Mouse (Mus musculus) gastrocnemius, postnatal 10 days (tissue): ENCODE measurements around the gene Elmo3. TPM values are rescaled to one million over a fixed set of nuclear protein-coding genes. Genes with fewer than 3 reads are reported as not detected.
"Not testable (repeated sequence)": the region's sequence is repeated elsewhere in the genome, so short reads cannot be mapped to it uniquely, and the experiment has no call there.

ENCODE experiments used
- DNase-seq: peaks from one replicate; pipeline ENCODE4 v3.0.0; 2021; ENCODE audit warnings: mixed read lengths
- total RNA-seq, 2 experiments: library from RNA; stranded (reverse); gene quantifications; 2 replicates each; pipeline ENCODE4 v1.2.3; 2021

The Elmo3 gene
- total RNA-seq, 2 experiments from 2014 or later: 0.77 to 0.80 TPM

DNA sequence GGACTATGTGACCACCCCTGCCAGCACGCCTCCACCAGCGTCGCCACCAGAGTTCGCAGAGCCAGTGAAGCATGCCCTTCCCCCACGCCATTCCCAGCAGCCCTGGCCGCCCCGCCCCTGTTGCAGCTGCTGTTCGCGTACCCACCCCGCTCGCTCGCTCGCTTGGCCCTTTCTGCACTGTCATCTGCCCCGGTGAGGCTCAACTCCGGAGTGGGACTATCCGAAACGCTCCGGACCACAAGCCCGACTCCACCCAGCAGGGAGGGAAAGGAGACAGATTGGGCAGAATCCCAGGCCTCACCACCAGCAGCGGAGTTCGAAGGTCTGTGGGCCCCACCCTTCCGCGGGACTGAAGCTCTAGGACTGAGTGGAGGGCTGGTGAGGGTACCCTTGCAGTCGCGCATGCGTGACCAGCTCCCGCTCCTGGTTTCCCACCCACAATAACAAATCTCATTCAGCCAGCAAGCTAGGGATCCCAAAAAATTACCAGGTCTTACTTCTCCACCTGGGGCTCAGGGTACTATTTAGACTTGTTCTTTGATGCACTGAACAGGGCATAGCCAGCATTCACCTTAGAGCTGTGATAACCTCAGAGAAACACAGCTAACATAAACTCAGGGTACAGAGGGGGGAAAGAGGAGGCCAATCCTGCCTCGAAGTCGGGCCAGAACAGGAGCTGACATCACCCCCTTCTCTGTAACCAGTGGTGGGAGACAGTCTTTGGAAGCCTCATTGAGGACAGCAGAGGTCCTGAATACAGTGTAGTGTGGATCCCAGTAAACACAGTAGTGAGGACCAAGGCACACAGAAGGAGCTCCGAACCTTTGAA is 28.9 kb upstream of the Elmo3 start:
- DNase-seq: peak; percentile 70

DNA sequence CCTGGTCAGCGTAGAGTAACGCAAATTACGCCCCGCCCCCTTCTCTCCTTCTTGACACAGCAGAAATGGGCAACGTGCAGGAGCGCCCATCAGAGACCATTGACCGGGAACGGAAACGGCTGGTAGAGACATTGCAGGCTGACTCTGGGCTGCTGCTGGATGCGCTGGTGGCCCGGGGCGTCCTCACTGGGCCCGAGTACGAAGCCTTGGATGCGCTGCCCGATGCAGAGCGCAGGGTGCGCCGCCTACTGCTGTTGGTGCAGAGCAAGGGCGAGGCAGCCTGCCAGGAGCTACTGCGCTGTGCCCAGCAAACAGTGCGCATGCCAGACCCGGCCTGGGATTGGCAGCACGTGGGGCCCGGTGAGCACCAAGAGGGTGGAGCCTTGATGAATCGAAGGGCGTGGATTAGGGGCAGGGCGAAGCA is 26.5 kb upstream of the Elmo3 start:
- DNase-seq: peak; percentile 91

DNA sequence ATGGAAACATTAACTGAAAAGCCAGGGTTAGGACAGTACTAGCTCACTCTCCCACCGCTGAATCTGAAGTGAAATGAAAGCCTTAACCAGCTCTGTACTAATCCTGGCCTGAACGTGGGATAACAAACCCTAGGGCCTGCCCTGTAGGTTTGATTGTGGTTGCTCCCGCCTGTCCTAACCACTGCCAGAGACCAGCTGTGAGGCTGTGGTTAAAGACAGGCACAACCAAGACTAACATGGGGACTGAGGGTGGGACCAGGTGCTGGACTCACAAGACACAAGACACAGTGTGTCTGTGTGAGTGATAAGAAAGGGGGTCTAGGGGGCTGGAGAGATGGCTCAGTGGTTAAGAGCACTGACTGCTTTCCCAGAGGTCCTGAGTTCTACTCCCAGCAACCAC is 24.8 kb upstream of the Elmo3 start:
- DNase-seq: no peak

DNA sequence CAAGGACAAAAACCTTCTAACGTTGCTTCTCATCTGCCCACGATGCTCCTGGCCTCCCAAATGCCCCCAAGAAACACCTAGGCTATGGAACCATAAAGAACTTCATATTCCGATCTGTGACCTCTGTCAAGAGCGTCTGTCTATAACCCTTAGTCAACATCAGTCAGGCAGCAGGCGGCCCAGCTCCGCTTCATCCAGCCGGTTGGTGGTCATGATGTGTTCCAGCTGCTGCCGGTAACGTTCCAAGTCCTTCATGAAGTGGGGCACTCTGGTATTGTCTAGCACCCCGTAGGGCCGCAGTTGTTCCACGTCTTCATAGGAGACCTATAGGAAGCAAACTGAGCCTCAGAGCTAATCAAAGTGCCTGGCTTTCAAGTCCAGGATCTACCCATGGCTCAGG is 23.6 kb upstream of the Elmo3 start:
- no peak for DNase-seq

DNA sequence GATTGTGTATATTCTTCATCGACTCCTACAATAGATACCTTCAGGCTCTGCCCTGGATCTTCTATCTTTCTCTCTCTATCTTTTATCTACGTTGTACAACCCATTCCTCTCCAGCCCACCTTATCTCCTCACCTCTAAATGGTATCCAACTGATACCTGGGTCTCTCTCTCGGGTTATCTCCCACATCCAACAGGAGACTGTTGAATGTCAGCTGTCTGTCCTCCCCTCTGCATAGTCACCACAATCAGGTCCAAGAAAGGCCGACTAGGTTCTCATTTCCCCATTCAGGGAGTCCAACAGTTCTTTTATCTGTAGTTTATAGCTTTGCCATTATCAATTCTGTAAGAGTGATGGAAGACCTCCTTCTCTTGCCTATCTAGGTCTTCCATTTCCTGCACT is 23.2 kb upstream of the Elmo3 start:
- DNase-seq: no peak

DNA sequence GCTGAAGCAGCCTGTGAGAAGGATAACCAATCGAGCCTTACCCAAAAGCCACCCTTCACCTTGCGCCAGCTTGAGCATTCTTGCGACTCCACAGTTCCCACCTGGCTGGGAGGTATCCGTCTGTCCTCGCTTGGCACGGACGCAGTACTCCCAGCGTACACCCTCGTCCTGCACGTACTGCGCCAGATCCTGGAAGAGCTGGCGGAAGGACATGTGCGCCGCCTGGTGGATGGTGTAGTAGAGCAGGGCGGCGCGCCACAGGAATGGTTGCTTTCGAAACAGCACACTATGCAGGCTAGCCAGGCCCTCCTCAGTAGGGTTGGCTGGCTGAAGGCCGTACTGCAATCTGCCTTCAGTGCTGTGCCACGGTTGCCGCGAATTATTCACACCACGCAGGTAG is 22.3 kb upstream of the Elmo3 start:
- DNase-seq: peak; percentile 64

DNA sequence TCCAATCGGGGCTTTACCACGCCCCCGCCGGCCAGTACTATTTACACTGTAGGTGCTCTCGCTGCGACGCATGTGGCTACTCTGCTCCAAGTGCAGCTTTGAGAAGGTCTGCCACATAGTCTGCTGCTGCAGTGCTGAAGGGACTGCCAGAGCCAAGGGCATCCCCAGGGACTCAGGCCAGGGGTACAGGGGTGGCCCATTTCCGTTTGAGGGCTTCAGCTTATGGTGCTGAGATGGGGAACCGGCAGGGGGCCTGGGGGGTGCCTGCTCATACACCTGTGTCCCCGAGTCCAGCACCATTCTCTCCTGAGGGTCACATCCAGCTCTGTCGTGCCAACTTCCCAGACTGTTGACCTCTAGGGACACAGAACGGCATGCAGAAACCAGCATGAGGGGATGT is 19.9 kb upstream of the Elmo3 start:
- DNase-seq: no peak

DNA sequence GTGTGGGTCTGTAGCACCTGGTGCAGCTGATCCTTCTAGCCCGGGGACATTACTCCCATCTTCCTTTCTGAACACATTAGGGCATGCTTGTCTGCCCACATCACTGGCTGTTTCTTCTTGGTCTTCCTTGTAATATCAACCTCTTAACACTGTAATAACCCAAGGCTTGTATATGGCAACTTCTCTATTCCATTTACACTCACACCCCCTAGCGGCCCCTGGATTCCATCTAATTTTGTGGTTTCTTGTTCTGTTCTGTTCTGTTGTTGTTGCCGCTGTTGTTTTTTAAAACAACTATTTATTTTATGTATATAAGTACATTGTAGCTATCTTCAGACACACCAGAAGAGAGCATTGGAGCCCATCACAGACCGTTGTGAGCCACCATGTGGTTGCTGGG is 18.5 kb upstream of the Elmo3 start:
- DNase-seq: no peak

DNA sequence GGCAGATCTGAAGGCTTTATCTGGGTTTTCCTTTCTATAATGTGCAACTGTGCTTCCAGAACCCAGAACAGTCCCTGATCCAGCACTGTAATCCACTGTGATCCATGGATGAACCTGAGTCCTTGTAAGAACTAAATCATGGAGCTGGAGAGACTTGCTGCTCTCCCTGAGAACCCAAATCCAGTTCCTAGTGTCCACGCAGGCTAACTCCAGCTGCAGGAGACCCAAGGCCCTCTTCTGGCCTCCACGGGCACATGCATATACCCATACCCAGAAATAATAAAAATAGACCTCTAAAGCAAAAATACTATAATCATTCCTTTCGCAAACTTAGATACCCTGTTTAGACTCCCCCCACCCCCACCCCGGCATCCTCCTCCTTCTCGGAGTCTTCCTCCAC is 17.2 kb upstream of the Elmo3 start:
- DNase-seq: no peak

DNA sequence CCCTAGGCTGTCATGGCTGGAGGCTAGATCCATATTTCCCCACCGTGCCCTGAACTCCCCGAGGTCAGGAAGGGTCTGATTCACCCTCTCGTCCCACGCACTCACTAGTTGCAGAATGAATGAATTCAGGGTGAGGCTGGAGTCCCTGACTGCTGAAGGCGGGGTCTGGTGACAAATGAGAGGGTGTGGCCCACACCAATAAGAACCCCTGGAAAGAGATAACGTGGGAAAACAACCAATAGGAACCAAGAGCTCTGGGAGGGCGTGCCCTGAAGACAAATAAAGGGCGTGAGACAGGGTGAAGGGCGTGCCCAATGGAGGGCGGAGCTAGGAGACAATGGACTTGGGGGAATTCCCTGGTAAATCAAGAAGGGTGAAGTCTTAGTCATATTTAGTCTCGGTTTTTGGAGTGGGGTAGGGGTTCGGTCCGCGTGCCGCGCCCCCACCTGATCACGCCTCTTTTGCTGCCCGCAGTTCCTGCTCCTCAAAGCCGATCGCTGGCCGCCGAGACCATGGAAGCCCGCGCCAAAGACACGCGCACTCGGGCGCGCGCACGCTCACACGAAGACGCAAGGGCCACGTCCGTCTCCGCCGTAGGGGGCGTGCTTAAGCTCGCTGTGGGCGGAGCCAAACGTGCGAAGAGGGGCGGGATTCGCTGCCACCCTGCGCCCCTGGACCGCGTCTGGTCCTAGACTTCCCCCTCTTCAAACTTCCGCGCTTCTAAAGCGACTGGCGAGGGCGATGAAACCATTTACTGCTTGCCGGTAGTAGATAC is 16.3 kb upstream of the Elmo3 start:
- DNase-seq: peak; percentile 93

DNA sequence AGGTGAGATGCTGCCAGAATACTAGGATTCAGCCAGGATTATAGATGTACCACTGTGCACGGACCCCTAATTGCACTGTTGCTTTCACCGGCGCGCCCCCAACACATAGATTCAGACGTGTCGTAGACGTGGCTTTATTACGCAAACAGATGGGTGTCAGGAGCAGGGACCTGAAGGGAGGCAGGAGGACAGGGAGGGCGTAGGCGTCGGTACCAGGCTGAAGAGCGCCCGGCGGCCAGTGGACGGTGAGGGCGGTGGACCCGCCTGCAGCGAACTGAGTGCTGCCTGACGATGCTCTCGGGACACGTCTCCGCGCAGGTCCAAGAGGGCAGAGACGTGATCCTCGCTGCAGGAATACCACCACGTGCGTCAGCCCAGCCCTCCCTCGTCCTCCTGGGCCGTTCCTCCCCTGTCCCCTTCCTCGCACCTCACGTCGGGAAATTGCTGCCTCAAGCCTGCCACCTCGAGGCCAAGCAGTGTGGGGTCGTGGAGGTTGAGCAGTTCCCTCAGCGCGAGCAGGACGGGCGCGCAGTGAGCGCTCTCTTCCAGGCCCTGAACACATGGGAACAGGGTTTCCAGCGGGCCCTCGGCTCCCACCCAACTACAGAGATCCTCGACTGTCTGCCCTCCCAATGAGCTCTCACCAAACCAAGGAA is 15.5 kb upstream of the Elmo3 start, which contains the start of gene 4931428F04Rik:
TSS of gene 4931428F04Rik (minus strand) at position 60 of the 656 bp plus-strand sequence.
- peak; percentile 43 for DNase-seq

DNA sequence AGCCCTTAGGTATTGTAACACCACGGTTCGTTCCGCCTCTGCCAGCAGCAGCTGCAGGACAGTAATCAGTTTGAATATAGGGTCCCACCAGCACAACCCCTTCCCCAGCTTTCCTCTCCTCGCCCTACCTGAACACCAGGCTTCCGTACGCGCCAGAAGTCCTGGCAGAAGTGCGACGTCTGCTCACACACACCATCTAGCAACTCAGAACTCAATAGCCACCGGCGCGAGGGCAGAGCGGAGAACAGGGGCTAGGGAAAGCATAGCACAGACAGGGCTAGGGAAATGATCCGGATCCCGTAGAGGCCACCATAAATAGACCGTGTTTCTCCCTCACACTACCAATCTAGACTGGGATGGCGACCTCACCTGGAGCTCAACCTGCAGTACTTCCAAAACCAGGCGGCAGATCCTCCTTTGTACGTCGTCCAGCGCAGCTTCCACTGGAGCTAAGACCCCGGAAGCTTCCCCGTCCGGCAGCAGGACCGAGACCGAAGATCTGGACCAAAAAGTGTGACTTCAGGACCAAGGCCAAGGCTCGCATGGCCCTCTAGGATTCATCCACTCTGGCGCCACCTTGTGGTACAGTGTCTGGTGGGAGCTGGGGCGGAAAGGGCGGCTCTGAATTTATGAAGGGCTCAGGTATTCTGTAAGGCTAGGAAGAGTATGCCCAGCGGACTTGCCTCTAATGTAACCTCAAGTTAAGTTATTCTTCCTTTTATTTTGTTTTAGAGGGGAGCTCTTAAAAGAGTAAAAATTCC is 14.7 kb upstream of the Elmo3 start:
- DNase-seq: peak; percentile 99

DNA sequence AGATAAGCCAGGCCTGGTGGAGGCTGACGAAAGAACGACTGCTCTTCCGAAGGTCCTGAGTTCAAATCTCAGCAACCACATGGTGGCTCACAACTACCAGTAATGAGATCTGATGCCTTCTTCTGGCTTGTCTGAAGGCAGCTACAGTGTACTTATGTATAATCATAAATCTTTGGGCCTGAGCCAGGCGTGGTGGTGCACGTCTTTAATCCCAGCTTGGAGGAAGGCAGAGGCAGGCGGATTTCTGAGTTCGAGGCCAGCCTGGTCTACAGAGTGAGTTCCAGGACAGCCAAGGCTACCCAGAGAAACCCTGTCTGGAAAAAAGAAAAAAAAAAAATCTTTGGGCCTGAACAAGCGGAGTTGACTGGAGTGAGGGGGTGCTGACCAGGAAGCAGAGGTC is 14.0 kb upstream of the Elmo3 start:
- not testable (repeated sequence) for DNase-seq

DNA sequence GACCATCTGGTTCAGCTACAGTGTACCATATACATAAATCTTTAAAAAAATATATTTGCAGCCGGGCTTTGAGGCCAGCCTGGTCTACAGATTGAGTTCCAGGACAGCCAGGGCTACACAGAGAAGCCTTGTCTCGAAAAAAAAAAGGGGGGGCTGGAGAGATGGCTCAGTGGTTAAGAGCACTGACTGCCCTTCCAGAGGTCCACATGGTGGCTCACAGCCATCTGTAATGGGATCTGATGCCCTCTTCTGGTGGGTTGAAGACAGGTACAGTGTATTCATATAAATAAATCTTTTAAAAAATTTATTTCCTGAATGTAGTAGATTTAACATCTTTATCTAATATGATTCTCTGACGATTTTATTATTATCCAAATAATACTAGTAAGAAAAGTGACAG is 13.6 kb upstream of the Elmo3 start:
- not testable (repeated sequence) for DNase-seq

DNA sequence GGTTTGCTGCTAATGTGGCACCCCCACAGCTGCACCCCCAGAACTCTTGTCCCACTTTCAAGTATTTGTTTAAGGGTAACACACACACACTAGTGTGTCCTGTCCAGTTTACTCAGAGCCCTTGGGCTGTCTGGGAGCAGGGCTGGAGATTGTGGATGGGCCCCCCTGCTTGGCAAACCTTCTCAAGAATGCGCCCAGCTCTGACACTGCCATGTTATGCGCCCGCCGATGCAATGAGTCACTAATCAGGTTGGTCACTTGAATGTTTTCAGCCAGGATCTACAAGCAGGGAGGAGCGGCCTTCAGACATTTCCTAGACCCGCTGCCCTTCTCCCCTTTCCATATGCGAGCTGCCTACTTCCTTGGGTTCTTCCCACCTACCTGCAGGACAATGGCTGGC is 12.9 kb upstream of the Elmo3 start:
- DNase-seq: no peak

DNA sequence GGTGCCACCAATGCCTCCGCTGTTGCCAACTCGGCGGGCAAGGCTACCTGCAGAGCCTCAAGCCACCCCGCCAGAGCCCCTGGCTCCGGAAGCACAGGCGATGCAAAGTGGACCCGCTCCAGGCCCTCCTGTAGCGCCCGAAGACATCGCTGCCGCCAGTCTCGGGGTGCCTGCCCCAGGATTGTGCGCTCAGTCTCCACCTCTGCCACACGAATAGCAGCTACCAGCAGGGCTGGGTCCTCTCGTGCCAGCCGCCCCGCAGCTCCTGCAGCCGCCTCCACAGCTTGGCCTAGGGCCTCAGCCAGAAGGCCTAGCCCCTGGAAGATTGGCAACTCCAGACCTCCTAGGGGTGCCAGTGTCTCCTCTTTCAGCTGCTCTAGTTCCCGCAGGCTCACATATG is 12.0 kb upstream of the Elmo3 start:
- no peak for DNase-seq

DNA sequence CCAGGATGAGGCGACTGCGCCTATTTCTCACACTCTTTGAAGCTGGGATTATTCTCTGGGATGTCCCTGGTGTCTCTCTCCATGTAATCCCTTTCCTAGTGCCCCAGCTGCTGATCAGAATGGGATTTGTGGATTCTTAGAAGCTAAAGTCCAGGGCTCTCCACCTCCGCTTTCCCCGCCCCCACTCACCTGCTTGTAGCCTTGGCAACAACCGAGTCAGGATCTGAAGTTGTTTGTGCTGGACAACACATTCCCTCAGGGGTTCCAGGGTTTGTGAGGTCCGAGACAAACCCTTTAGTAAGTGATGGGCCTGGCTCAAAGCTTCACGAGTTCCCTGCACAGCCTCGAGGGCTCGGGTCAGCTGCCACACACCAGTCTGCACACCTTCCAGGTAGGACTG is 10.6 kb upstream of the Elmo3 start:
- no peak for DNase-seq

DNA sequence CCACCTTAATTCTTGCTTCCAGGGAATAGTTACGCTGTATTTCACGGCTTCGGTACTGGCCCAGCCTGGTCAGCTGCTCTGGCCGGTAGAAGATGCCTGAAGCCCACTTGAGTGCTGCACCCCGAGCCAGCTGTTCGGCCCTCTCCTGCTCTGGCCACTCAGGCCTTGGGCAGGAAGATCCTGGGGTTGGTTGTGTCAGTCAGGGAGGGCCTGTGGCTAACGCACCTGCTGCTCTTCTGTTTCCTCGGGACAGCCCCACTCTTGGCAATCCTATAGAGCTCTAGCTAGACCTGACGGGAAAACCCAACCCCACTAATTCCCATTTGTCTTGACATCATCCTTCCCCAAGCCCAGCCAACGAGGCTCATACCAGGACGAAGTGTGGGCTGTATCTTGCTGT is 10.1 kb upstream of the Elmo3 start:
- no peak for DNase-seq

DNA sequence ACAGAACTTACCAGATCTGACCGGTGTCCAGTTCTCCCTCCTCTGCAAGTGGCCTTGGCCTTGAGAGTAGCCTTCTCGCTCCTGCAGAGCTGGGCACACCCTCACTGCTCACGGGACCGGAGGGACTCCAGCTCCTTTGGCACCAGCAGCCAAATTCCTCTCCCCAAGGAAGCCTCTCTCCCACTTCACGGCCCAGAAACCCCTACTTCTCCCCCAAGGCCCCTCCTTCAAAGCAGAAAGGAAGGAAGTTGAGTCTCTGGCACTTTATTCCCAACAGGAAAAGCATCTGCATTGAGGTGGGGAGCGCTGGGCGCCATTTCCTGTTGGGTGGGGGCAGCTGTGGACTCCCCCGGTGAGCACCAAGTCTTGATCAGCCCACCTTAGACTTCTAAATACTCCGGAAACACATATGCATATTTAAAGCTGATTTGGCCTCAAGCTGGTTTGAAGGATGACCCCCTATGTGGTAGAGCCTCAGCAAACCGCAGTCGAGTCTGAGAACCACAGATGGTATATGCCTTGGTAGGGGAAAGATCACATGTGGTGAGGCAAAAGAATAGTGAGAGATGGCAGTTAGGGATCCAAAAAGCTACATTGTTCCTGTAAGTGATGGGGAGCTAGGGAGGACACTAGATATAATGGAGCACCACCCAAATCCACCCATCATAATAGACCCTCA is 9.4 kb upstream of the Elmo3 start, which contains the start of gene Exoc3l:
TSS of gene Exoc3l (minus strand) at position 207 of the 679 bp plus-strand sequence.
- no peak for DNase-seq

DNA sequence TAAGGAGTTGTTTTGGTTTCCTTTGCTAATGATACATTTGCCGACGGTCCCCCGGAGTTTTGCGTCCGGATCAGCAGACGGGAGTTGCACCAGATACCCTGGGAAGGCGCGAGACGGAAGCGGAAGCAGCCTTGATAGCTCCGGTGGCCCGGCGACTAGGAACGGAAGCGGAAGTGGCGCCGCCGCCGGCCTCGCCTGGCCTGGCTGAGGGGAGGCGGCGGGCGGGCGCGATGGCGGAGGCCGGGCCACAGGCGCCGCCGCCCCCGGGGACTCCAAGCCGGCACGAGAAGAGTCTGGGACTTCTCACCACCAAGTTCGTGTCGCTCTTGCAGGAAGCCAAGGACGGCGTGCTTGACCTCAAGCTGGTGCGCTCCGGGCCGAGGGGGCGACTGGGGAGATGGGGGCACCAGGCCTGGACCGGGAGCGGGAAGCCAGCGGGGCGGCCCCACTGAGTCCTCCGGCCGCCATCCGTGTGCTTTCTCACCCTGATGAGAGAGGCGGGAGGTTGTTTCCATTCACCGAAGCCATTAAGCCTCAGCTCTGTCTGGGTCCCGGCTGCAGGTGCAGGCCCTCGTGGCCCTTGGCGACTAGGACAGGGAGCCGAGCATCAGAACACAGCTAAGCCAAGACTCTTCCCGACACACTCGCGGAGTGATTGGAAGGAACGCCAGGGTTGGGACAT is 7.7 kb upstream of the Elmo3 start, which contains the start of gene E2f4:
TSS of gene E2f4 (plus strand) at position 153 of the 682 bp plus-strand sequence.
- peak; percentile 90 for DNase-seq
